Mouse (Mus musculus): ENCODE data around the gene Phf21b. TPM values are rescaled to one million over a fixed set of nuclear protein-coding genes. Genes with fewer than 3 reads are reported as not detected.

The Phf21b gene
- total and polyA plus RNA-seq, 2 experiments from 2014 or later, result 2.7 to 20.0 TPM

DNA sequence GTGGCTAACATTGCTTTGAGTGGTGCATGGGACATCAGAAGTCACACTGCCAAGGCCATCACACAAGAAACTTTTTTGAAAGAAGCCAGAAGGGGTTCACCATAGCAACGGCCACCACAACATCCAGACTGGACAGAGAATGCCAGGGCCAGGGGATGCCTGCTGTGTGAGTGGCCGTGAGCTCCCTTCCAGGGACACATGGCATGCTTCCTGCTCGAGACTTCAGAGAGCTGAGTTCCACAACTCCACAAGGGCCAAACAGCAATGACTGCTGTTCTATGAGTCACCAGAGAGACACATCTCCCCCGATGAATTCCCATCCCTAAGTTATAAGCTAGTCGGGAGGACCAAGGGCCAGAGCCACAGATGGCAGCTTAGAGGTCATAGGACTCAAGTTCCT, 44.7 kb downstream of the Phf21b start:
- WGBS, result 70% methylated on average over 5 of the region's 5 CpGs
- Histone ChIP-seq H3K36me3 (ENCODE audit: insufficient read depth) (no peaks in the 10 kb centered on the region), H3K9me3 (ENCODE audit: low read length) (no peaks in the 10 kb centered on the region), H3K4me3 (ENCODE audit: low read depth, low read length) (no peak overlapping the region), H3K9ac (no peak overlapping the region), H3K27me3 (ENCODE audit: insufficient read depth, low read length) (no peaks in the 10 kb centered on the region), H3K4me2 (ENCODE audit: low read depth) (no peak overlapping the region), H3K4me1 (ENCODE audit: insufficient read depth) (peaks cover 22% of the 10 kb centered on the region; the same call in 1 of the 2 replicates), H3K27ac (ENCODE audit: low read depth, low read length) (no peak overlapping the region)
- TF ChIP-seq CTCF (IDR thresholded peaks at IDR 0.05; ENCODE audit: low read depth), result no peak
- no peak for DNase-seq
- ATAC-seq, result no peak

- H3K9ac ChIP-seq, result no peak overlapping the region
- H3K4me3 ChIP-seq (ENCODE audit: low read depth, low read length), result no peak overlapping the region
- H3K27me3 ChIP-seq (ENCODE audit: insufficient read depth, low read length), result no peaks in the 10 kb centered on the region
- no peak for TF ChIP-seq CTCF (IDR thresholded peaks at IDR 0.05; ENCODE audit: low read depth)
- H3K36me3 ChIP-seq (ENCODE audit: insufficient read depth), result no peaks in the 10 kb centered on the region
- peaks cover 16% of the 10 kb centered on the region; the same call in 1 of the 2 replicates for H3K4me1 ChIP-seq (ENCODE audit: insufficient read depth)
- no peak overlapping the region for H3K27ac ChIP-seq (ENCODE audit: low read depth, low read length)
- no peaks in the 10 kb centered on the region for H3K9me3 ChIP-seq (ENCODE audit: low read length)
- H3K4me2 ChIP-seq (ENCODE audit: low read depth), result no peak overlapping the region
- ATAC-seq (no peak), DNase-seq (no peak)
- WGBS, result 66% methylated on average over 21 of the region's 21 CpGs
Measured at GRCm38 (mm10) chr15:84809275-84809952, 46.4 kb downstream of the Phf21b start.

- Histone ChIP-seq H3K36me3 (ENCODE audit: insufficient read depth) (peaks cover 10% of the 10 kb centered on the region), H3K9ac (no peak overlapping the region), H3K9me3 (ENCODE audit: low read length) (no peaks in the 10 kb centered on the region), H3K27me3 (ENCODE audit: insufficient read depth, low read length) (no peaks in the 10 kb centered on the region), H3K4me2 (ENCODE audit: low read depth) (no peak overlapping the region), H3K4me1 (ENCODE audit: insufficient read depth) (no peaks in the 10 kb centered on the region), H3K4me3 (ENCODE audit: low read depth, low read length) (no peak overlapping the region), H3K27ac (ENCODE audit: low read depth, low read length) (no peak overlapping the region)
- DNase-seq (peak; percentile 54), ATAC-seq (no peak)
- TF ChIP-seq CTCF (IDR thresholded peaks at IDR 0.05; ENCODE audit: low read depth), result peak; percentile 75
- WGBS, result 47% methylated on average over 3 of the region's 3 CpGs
Measured at GRCm38 (mm10) chr15:84803685-84804084, 52.2 kb downstream of the Phf21b start.

- Histone ChIP-seq H3K9me3 (ENCODE audit: low read length) (no peaks in the 10 kb centered on the region), H3K27ac (ENCODE audit: low read depth, low read length) (no peak overlapping the region), H3K4me1 (ENCODE audit: insufficient read depth) (no peaks in the 10 kb centered on the region), H3K4me2 (ENCODE audit: low read depth) (no peak overlapping the region), H3K9ac (no peak overlapping the region), H3K27me3 (ENCODE audit: insufficient read depth, low read length) (no peaks in the 10 kb centered on the region), H3K36me3 (ENCODE audit: insufficient read depth) (peaks cover 33% of the 10 kb centered on the region), H3K4me3 (ENCODE audit: low read depth, low read length) (no peak overlapping the region)
- WGBS, result 58% methylated on average over 5 of the region's 5 CpGs
- TF ChIP-seq CTCF (IDR thresholded peaks at IDR 0.05; ENCODE audit: low read depth), result peak; percentile 83
- ATAC-seq (peak; percentile 82), DNase-seq (peak; percentile 60)
Measured at GRCm38 (mm10) chr15:84800132-84800531, 55.7 kb downstream of the Phf21b start.

DNA sequence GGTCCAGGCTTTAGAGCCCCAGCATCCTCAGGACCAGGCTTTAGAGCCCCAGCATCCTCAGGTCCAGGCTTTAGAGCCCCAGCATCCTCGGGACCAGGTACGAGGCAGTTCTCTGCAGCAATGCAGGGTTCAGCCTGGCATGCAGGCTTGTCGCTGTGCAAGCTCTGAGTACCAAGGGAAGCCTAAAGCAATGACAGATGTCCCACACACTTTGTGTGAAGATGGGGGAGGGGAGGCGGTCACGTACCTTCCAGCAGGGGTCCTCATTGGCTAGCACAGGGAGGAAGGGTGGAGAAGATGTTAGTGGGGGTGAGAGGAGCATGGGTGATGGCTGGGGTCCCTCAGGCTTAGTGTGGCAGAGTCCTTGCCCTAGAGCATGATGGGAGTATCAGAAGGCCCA, 62.2 kb downstream of the Phf21b start:
- H3K4me1 ChIP-seq (ENCODE audit: insufficient read depth), result no peaks in the 10 kb centered on the region
- no peak overlapping the region for H3K4me2 ChIP-seq (ENCODE audit: low read depth)
- H3K9me3 ChIP-seq (ENCODE audit: low read length), result no peaks in the 10 kb centered on the region
- no peak overlapping the region for H3K9ac ChIP-seq
- ATAC-seq (no peak), DNase-seq (no peak)
- H3K27me3 ChIP-seq (ENCODE audit: insufficient read depth, low read length), result no peaks in the 10 kb centered on the region
- peaks cover 34% of the 10 kb centered on the region for H3K36me3 ChIP-seq (ENCODE audit: insufficient read depth)
- no peak overlapping the region for H3K4me3 ChIP-seq (ENCODE audit: low read depth, low read length)
- peak; percentile 37 for TF ChIP-seq CTCF (IDR thresholded peaks at IDR 0.05; ENCODE audit: low read depth)
- H3K27ac ChIP-seq (ENCODE audit: low read depth, low read length), result no peak overlapping the region
- WGBS, result 67% methylated on average over 5 of the region's 5 CpGs

DNA sequence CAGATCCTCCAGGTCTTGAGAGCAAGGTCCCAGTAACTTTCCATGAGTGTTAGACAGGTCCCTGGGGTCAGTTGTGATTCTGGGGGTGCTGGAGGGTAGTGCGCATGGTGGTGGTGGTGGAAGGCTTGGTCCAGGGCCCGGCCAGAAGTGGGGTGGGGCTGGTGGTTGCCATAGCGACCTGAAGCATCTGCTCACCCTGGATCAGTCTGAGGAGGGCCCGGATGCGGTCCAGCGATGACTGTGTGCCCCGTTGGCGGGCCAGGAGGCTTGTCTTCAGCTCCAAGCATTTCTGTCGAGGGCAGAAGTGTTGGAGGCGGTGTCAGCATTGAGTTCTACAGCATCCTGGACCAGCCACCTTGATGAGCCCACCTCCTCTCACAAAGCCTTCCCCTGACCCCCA, 68.7 kb downstream of the Phf21b start:
- DNase-seq (no peak), ATAC-seq (no peak)
- Histone ChIP-seq H3K4me2 (ENCODE audit: low read depth) (no peak overlapping the region), H3K9me3 (ENCODE audit: low read length) (no peaks in the 10 kb centered on the region), H3K36me3 (ENCODE audit: insufficient read depth) (peaks cover 14% of the 10 kb centered on the region), H3K27me3 (ENCODE audit: insufficient read depth, low read length) (no peaks in the 10 kb centered on the region), H3K27ac (ENCODE audit: low read depth, low read length) (no peak overlapping the region), H3K4me3 (ENCODE audit: low read depth, low read length) (no peak overlapping the region), H3K9ac (no peak overlapping the region), H3K4me1 (ENCODE audit: insufficient read depth) (no peaks in the 10 kb centered on the region)
- no peak for TF ChIP-seq CTCF (IDR thresholded peaks at IDR 0.05; ENCODE audit: low read depth)
- WGBS, result 75% methylated on average over 10 of the region's 10 CpGs

GRCm38 (mm10) chr15:84784812-84785211, 71.0 kb downstream of the Phf21b start:
- ATAC-seq (no peak), DNase-seq (no peak)
- Histone ChIP-seq H3K27me3 (ENCODE audit: insufficient read depth, low read length) (no peaks in the 10 kb centered on the region), H3K9ac (no peak overlapping the region), H3K4me1 (ENCODE audit: insufficient read depth) (no peaks in the 10 kb centered on the region), H3K36me3 (ENCODE audit: insufficient read depth) (peaks cover 5% of the 10 kb centered on the region; the same call in 1 of the 2 replicates), H3K27ac (ENCODE audit: low read depth, low read length) (no peak overlapping the region), H3K4me3 (ENCODE audit: low read depth, low read length) (no peak overlapping the region), H3K9me3 (ENCODE audit: low read length) (no peaks in the 10 kb centered on the region), H3K4me2 (ENCODE audit: low read depth) (no peak overlapping the region)
- WGBS, result 96% methylated on average over 16 of the region's 16 CpGs
- TF ChIP-seq CTCF (IDR thresholded peaks at IDR 0.05; ENCODE audit: low read depth), result no peak

Data from forebrain, postnatal 0 days (tissue).